In the genomic region with DNA sequence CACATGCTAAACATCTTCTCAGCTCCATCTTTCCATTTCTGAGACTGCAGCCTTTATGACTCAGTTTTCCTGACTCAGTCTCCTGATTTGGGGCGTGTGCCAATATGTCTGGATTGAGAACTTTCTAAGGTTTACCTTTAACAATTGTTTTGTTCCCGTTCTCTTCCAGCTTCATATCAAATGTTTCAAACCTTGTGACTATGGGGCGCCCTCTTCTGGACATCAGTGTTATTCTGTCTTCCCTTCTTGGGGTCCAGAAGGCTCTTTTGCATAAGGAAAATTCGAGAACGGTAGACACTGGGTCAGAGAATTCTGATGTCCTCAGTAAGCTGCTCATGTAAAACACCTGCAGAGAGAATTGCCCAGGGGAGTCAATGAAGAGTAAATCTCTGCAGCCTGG, we compare ENCODE assay signal across 13 mouse cellular contexts. TPM values are rescaled to one million over a fixed set of nuclear protein-coding genes. Genes with fewer than 3 reads are reported as not detected.
DNase-seq lines count a peak whose midpoint lies in the region; ATAC-seq lines count a peak whose summit lies in the region.
"Not testable (repeated sequence)": the region's sequence is repeated elsewhere in the genome, so short reads cannot be mapped to it uniquely, and the experiment has no call there.
"Had no signal": no experiment of that assay in that cellular context is flagged by ENCODE, and none has a peak within 500 bp of the region (broad histone marks: within the 10 kb centered on the region; RNA-seq: fewer than 3 reads in every experiment).

No protein-coding gene starts in this region.

- DNase-seq in MN1 (ENCODE audit: low spot score): peak; percentile 6
- DNase-seq in adrenal gland, postnatal 4 days (ENCODE audit: low spot score in 2 of 2): peak; percentile 4 to 6
- DNase-seq in embryonic facial prominence, embryonic 11.5 days (ENCODE audit: low spot score): peak; percentile 20
- peak; percentile 3 for DNase-seq in induced T-regulatory cell, adult 2 months (ENCODE audit: low read depth)
- peak; percentile 7 to 63 for DNase-seq in layer of hippocampus, adult 18-20 months (ENCODE audit: low spot score in 2 of 2)
- DNase-seq in left cerebral cortex, postnatal 25 days (ENCODE audit: low spot score in 2 of 2): peak; percentile 2 to 14
- DNase-seq in ovary, postnatal 14 days (ENCODE audit: low spot score): peak; percentile 25
- DNase-seq in telencephalon, adult 2 months (ENCODE audit: low read depth, low spot score): peak; percentile 5

- not testable (repeated sequence) for H3K27me3 ChIP-seq in embryonic facial prominence, embryonic 11.5 days (ENCODE audit: control insufficient read depth, insufficient read depth, low read length)

- WGBS in embryonic facial prominence, embryonic 11.5 days: 38% methylated on average over 5 of the region's 5 CpGs

- not testable (repeated sequence) for H3K4me1 ChIP-seq in embryonic facial prominence, embryonic 11.5 days (ENCODE audit: control insufficient read depth, insufficient read depth, low read length)

- not testable (repeated sequence) for H3K27ac ChIP-seq in embryonic facial prominence, embryonic 11.5 days (replicated peaks; ENCODE audit: low read depth, low read length)

- not testable (repeated sequence) for H3K36me3 ChIP-seq in embryonic facial prominence, embryonic 11.5 days (replicated peaks; ENCODE audit: control insufficient read depth, insufficient read depth, low read depth, low read length)

- not testable (repeated sequence) for ATAC-seq in embryonic facial prominence, embryonic 11.5 days (replicated peaks; ENCODE audit: insufficient number of reproducible peaks, low FRiP score, low TSS enrichment, low read depth)

- H3K9ac ChIP-seq in embryonic facial prominence, embryonic 11.5 days (replicated peaks; ENCODE audit: low read length): not testable (repeated sequence)

- H3K9me3 ChIP-seq in embryonic facial prominence, embryonic 11.5 days (replicated peaks; ENCODE audit: control insufficient read depth, low read length): not testable (repeated sequence)

- not testable (repeated sequence) for H3K4me2 ChIP-seq in embryonic facial prominence, embryonic 11.5 days (ENCODE audit: low read depth, low read length)

- not testable (repeated sequence) for H3K4me3 ChIP-seq in embryonic facial prominence, embryonic 11.5 days (ENCODE audit: low read depth, low read length)

- intact Hi-C loops in left cerebral cortex, postnatal 25 days (cut with DNase I): not testable (repeated sequence)

RNA-seq across cellular contexts. Expression of a gene that starts 19.0 kb away (rescaled TPM):
- not detected for total RNA-seq in adrenal gland, postnatal 4 days (2021)
- polyA plus RNA-seq in embryonic facial prominence, embryonic 11.5 days (2014; fragmentation: Nextera tagmentation; extraction: Ambion mirVana): 0.14 TPM in 1 of 2 replicates, not detected in the other
- total RNA-seq in layer of hippocampus, adult 18-20 months (2021): not detected
- total RNA-seq in left cerebral cortex, postnatal 25 days (2021): not detected
- total RNA-seq: gastrocnemius, adult 18-20 months had no signal
- polyA plus RNA-seq: heart, embryonic 12.5 days; inflammation-experienced regulatory T-cells, adult 6 months; liver, embryonic 13.5 days; neural tube, embryonic 11.5 days had no signal

RNA-seq across cellular contexts. Expression of a gene that starts 38.8 kb away (rescaled TPM):
- under 1 TPM in 1 of 2 experiments, not detected in 1; 0.42 TPM for total RNA-seq in adrenal gland, postnatal 4 days (2021)
- polyA plus RNA-seq in embryonic facial prominence, embryonic 11.5 days (2014; fragmentation: Nextera tagmentation; extraction: Ambion mirVana): not detected in 2 replicates
- not detected for total RNA-seq in layer of hippocampus, adult 18-20 months (2021)
- total RNA-seq in left cerebral cortex, postnatal 25 days (2021): not detected
- total RNA-seq: gastrocnemius, adult 18-20 months had no signal
- polyA plus RNA-seq: heart, embryonic 12.5 days; inflammation-experienced regulatory T-cells, adult 6 months; neural tube, embryonic 11.5 days had no signal

RNA-seq across cellular contexts. Expression of a gene that starts 57.6 kb away (rescaled TPM):
- total RNA-seq in adrenal gland, postnatal 4 days (2021): under 1 TPM in 1 of 2 experiments, not detected in 1; 0.20 TPM
- polyA plus RNA-seq in embryonic facial prominence, embryonic 11.5 days (2014; fragmentation: Nextera tagmentation; extraction: Ambion mirVana): not detected in 2 replicates
- not detected for total RNA-seq in layer of hippocampus, adult 18-20 months (2021)
- not detected for total RNA-seq in left cerebral cortex, postnatal 25 days (2021)
- total RNA-seq: gastrocnemius, adult 18-20 months had no signal
- polyA plus RNA-seq: heart, embryonic 12.5 days; inflammation-experienced regulatory T-cells, adult 6 months; neural tube, embryonic 11.5 days had no signal
